Mouse (Mus musculus): Measurements from ENCODE around the gene Ccr5. TPM values are rescaled to one million over a fixed set of nuclear protein-coding genes. Genes with fewer than 3 reads are reported as not detected.
"Not testable (repeated sequence)": the region's sequence is repeated elsewhere in the genome, so short reads cannot be mapped to it uniquely, and the experiment has no call there.

Gene Ccr5
- 0.57 and 1.8 TPM in 2 replicates for polyA plus RNA-seq (2015; fragmentation: Nextera tagmentation; extraction: Ambion mirVana)

DNA sequence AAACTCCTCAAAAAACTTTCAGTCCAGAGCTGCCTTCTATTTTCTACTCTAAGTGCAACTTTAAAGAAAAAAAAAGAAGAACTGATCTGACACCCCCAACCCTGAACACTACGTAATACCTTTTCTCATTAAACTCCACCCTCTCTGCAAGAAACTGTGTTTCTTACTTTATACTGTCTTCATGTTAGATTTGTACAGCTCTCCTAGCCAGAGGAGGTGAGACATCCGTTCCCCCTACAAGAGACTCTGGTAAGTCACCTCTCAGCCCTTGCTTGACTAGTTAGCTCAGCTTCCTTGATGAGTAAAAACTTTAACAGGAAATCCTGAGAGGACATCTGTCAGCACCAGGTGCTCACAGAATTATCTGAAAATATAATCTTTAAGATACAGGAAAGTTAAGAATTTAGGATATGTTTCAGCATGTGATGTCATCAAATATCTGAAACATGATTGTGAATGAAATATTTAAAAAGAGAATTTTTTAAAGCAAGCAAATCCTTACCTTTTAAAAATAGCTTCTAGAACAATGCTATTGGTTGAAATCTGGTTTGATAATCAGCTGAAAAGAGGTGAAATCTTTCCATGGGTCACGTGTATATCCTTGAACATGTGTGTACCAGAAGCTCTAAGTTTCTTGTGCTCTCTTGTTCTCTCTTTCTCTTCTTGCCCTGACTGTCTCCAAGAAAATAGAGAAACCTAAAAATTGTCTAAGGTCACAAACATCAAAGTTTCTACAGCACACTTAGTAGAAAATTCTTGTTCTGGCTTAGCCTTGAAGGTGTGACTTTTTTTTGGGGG lies at the start of gene Ccr5:
TSS of gene Ccr5 (plus strand) at position 157 of the 798 bp plus-strand sequence.
- H3K36me3 ChIP-seq (ENCODE audit: control insufficient read depth, insufficient read depth, low read length), result no peaks in the 10 kb centered on the region
- no peaks in the 10 kb centered on the region for H3K27me3 ChIP-seq (ENCODE audit: control insufficient read depth, insufficient read depth, low read depth, low read length)
- H3K9me3 ChIP-seq (replicated peaks; ENCODE audit: control insufficient read depth, low read length, poor library complexity, severe bottlenecking), result no peaks in the 10 kb centered on the region
- H3K4me1 ChIP-seq (ENCODE audit: control insufficient read depth, insufficient read depth, low read length), result no peaks in the 10 kb centered on the region
- ATAC-seq, result no peak
- WGBS, result 79% methylated on average over 3 of the region's 3 CpGs
- no peak within 1 kb of the TSS for H3K9ac ChIP-seq (ENCODE audit: low read depth, low read length)
- H3K4me3 ChIP-seq (ENCODE audit: low read depth, low read length), result no peak within 1 kb of the TSS
- no peak within 1 kb of the TSS for H3K4me2 ChIP-seq (ENCODE audit: low read length)
- no peak within 1 kb of the TSS for H3K27ac ChIP-seq (ENCODE audit: low read length)

GRCm38 (mm10) chr9:124079803-124080202 lies 41.5 kb upstream of the Ccr5 start:
- H3K27me3 ChIP-seq (ENCODE audit: control insufficient read depth, insufficient read depth, low read depth, low read length), result no peaks in the 10 kb centered on the region
- ATAC-seq, result no peak
- no peak overlapping the region for H3K27ac ChIP-seq (ENCODE audit: low read length)
- no peak overlapping the region for H3K4me2 ChIP-seq (ENCODE audit: low read length)
- H3K36me3 ChIP-seq (ENCODE audit: control insufficient read depth, insufficient read depth, low read length), result no peaks in the 10 kb centered on the region
- H3K4me1 ChIP-seq (ENCODE audit: control insufficient read depth, insufficient read depth, low read length), result no peaks in the 10 kb centered on the region
- no peaks in the 10 kb centered on the region for H3K9me3 ChIP-seq (replicated peaks; ENCODE audit: control insufficient read depth, low read length, poor library complexity, severe bottlenecking)
- no peak overlapping the region for H3K4me3 ChIP-seq (ENCODE audit: low read depth, low read length)
- WGBS, result 51% methylated on average over 4 of the region's 4 CpGs
- H3K9ac ChIP-seq (ENCODE audit: low read depth, low read length), result no peak overlapping the region

- H3K27me3 ChIP-seq (ENCODE audit: control insufficient read depth, insufficient read depth, low read depth, low read length); H3K9ac ChIP-seq (ENCODE audit: low read depth, low read length); ATAC-seq; H3K36me3 ChIP-seq (ENCODE audit: control insufficient read depth, insufficient read depth, low read length); H3K9me3 ChIP-seq (replicated peaks; ENCODE audit: control insufficient read depth, low read length, poor library complexity, severe bottlenecking); H3K4me3 ChIP-seq (ENCODE audit: low read depth, low read length); H3K4me1 ChIP-seq (ENCODE audit: control insufficient read depth, insufficient read depth, low read length); H3K27ac ChIP-seq (ENCODE audit: low read length); H3K4me2 ChIP-seq (ENCODE audit: low read length): not testable (repeated sequence)
- 94% methylated on average over 12 of the region's 13 CpGs for WGBS
Observed at GRCm38 (mm10) chr9:124080471-124080870, 40.9 kb upstream of the Ccr5 start.

- H3K4me1 ChIP-seq (ENCODE audit: control insufficient read depth, insufficient read depth, low read length), result no peaks in the 10 kb centered on the region
Observed at GRCm38 (mm10) chr9:124090441-124090840, 30.9 kb upstream of the Ccr5 start.

GRCm38 (mm10) chr9:124099127-124099526 lies 22.2 kb upstream of the Ccr5 start:
- WGBS, result 88% methylated on average over 1 of the region's 1 CpGs
- no peaks in the 10 kb centered on the region for H3K36me3 ChIP-seq (ENCODE audit: control insufficient read depth, insufficient read depth, low read length)
- no peak for ATAC-seq
- no peaks in the 10 kb centered on the region for H3K9me3 ChIP-seq (replicated peaks; ENCODE audit: control insufficient read depth, low read length, poor library complexity, severe bottlenecking)
- no peak overlapping the region for H3K4me3 ChIP-seq (ENCODE audit: low read depth, low read length)
- H3K27ac ChIP-seq (ENCODE audit: low read length), result no peak overlapping the region
- H3K4me1 ChIP-seq (ENCODE audit: control insufficient read depth, insufficient read depth, low read length), result no peaks in the 10 kb centered on the region
- no peak overlapping the region for H3K4me2 ChIP-seq (ENCODE audit: low read length)
- no peaks in the 10 kb centered on the region for H3K27me3 ChIP-seq (ENCODE audit: control insufficient read depth, insufficient read depth, low read depth, low read length)
- H3K9ac ChIP-seq (ENCODE audit: low read depth, low read length), result no peak overlapping the region

More at GRCm38 (mm10) chr9:124090441-124090840, 30.9 kb upstream of the Ccr5 start:
- WGBS, result 74% methylated on average over 1 of the region's 1 CpGs
- Histone ChIP-seq H3K4me3 (ENCODE audit: low read depth, low read length) (no peak overlapping the region), H3K9ac (ENCODE audit: low read depth, low read length) (no peak overlapping the region), H3K27me3 (ENCODE audit: control insufficient read depth, insufficient read depth, low read depth, low read length) (no peaks in the 10 kb centered on the region), H3K4me2 (ENCODE audit: low read length) (no peak overlapping the region), H3K27ac (ENCODE audit: low read length) (no peak overlapping the region), H3K9me3 (replicated peaks; ENCODE audit: control insufficient read depth, low read length, poor library complexity, severe bottlenecking) (no peaks in the 10 kb centered on the region), H3K36me3 (ENCODE audit: control insufficient read depth, insufficient read depth, low read length) (no peaks in the 10 kb centered on the region)
- ATAC-seq, result no peak

- no peaks in the 10 kb centered on the region for H3K27me3 ChIP-seq (ENCODE audit: control insufficient read depth, insufficient read depth, low read depth, low read length)
- no peak overlapping the region for H3K4me2 ChIP-seq (ENCODE audit: low read length)
- no peaks in the 10 kb centered on the region for H3K4me1 ChIP-seq (ENCODE audit: control insufficient read depth, insufficient read depth, low read length)
- no peak overlapping the region for H3K27ac ChIP-seq (ENCODE audit: low read length)
- H3K4me3 ChIP-seq (ENCODE audit: low read depth, low read length), result no peak overlapping the region
- H3K9me3 ChIP-seq (replicated peaks; ENCODE audit: control insufficient read depth, low read length, poor library complexity, severe bottlenecking), result no peaks in the 10 kb centered on the region
- 86% methylated on average over 1 of the region's 1 CpGs for WGBS
- H3K9ac ChIP-seq (ENCODE audit: low read depth, low read length), result no peak overlapping the region
- no peaks in the 10 kb centered on the region for H3K36me3 ChIP-seq (ENCODE audit: control insufficient read depth, insufficient read depth, low read length)
- no peak for ATAC-seq
Observed at GRCm38 (mm10) chr9:124100357-124100756, 21.0 kb upstream of the Ccr5 start.

GRCm38 (mm10) chr9:124101723-124102122 lies 19.6 kb upstream of the Ccr5 start, which contains the start of gene Ccr2:
Gene Ccr2, plus strand, starts transcription at chr9:124101950.
- no peak within 1 kb of the TSS for H3K27ac ChIP-seq (ENCODE audit: low read length)
- 90% methylated on average over 4 of the region's 4 CpGs for whole genome bisulfite sequencing
- H3K4me3 ChIP-seq (ENCODE audit: low read depth, low read length), result no peak within 1 kb of the TSS
- no peaks in the 10 kb centered on the region for H3K27me3 ChIP-seq (ENCODE audit: control insufficient read depth, insufficient read depth, low read depth, low read length)
- no peaks in the 10 kb centered on the region for H3K9me3 ChIP-seq (replicated peaks; ENCODE audit: control insufficient read depth, low read length, poor library complexity, severe bottlenecking)
- no peak within 1 kb of the TSS for H3K9ac ChIP-seq (ENCODE audit: low read depth, low read length)
- H3K4me1 ChIP-seq (ENCODE audit: control insufficient read depth, insufficient read depth, low read length), result no peaks in the 10 kb centered on the region
- no peak for ATAC-seq
- no peak within 1 kb of the TSS for H3K4me2 ChIP-seq (ENCODE audit: low read length)
- no peaks in the 10 kb centered on the region for H3K36me3 ChIP-seq (ENCODE audit: control insufficient read depth, insufficient read depth, low read length)

GRCm38 (mm10) chr9:124103199-124103598 lies 18.1 kb upstream of the Ccr5 start:
- no peak for ATAC-seq
- no peaks in the 10 kb centered on the region for H3K27me3 ChIP-seq (ENCODE audit: control insufficient read depth, insufficient read depth, low read depth, low read length)
- WGBS, result 67% methylated on average over 1 of the region's 1 CpGs
- H3K4me2 ChIP-seq (ENCODE audit: low read length), result no peak overlapping the region
- no peaks in the 10 kb centered on the region for H3K9me3 ChIP-seq (replicated peaks; ENCODE audit: control insufficient read depth, low read length, poor library complexity, severe bottlenecking)
- no peaks in the 10 kb centered on the region for H3K36me3 ChIP-seq (ENCODE audit: control insufficient read depth, insufficient read depth, low read length)
- H3K9ac ChIP-seq (ENCODE audit: low read depth, low read length), result no peak overlapping the region
- no peaks in the 10 kb centered on the region for H3K4me1 ChIP-seq (ENCODE audit: control insufficient read depth, insufficient read depth, low read length)
- no peak overlapping the region for H3K27ac ChIP-seq (ENCODE audit: low read length)
- no peak overlapping the region for H3K4me3 ChIP-seq (ENCODE audit: low read depth, low read length)

- H3K4me2 ChIP-seq (ENCODE audit: low read length), result no peak overlapping the region
- no peak for ATAC-seq
Observed at GRCm38 (mm10) chr9:124105196-124105595, 16.1 kb upstream of the Ccr5 start.

More at GRCm38 (mm10) chr9:124105196-124105595, 16.1 kb upstream of the Ccr5 start:
- no peaks in the 10 kb centered on the region for H3K27me3 ChIP-seq (ENCODE audit: control insufficient read depth, insufficient read depth, low read depth, low read length)
- H3K4me1 ChIP-seq (ENCODE audit: control insufficient read depth, insufficient read depth, low read length), result no peaks in the 10 kb centered on the region
- no peak overlapping the region for H3K9ac ChIP-seq (ENCODE audit: low read depth, low read length)
- no peaks in the 10 kb centered on the region for H3K9me3 ChIP-seq (replicated peaks; ENCODE audit: control insufficient read depth, low read length, poor library complexity, severe bottlenecking)
- no peaks in the 10 kb centered on the region for H3K36me3 ChIP-seq (ENCODE audit: control insufficient read depth, insufficient read depth, low read length)
- H3K27ac ChIP-seq (ENCODE audit: low read length), result no peak overlapping the region
- H3K4me3 ChIP-seq (ENCODE audit: low read depth, low read length), result no peak overlapping the region
